Mouse (Mus musculus): ENCODE results near the gene Tet3. TPM values are rescaled to one million over a fixed set of nuclear protein-coding genes. Genes with fewer than 3 reads are reported as not detected.

Gene Tet3
- polyA plus RNA-seq, 1 experiment from 2014 or later, result 57.9 TPM

- H3K4me3 ChIP-seq (replicated peaks), result no peak overlapping the region
- no peak overlapping the region for H3K27ac ChIP-seq (replicated peaks)
These were observed 36.8 kb downstream of the Tet3 start for GRCm38 (mm10) chr6:83421866-83422649.

GRCm38 (mm10) chr6:83419516-83419915, 39.4 kb downstream of the Tet3 start:
- no peak overlapping the region for H3K4me3 ChIP-seq (replicated peaks)

More at GRCm38 (mm10) chr6:83421866-83422649, 36.8 kb downstream of the Tet3 start:
- Histone ChIP-seq H3K4me2 (no peak overlapping the region), H3K27me3 (replicated peaks) (no peaks in the 10 kb centered on the region), H3K9ac (replicated peaks) (no peak overlapping the region), H3K36me3 (no peaks in the 10 kb centered on the region), H3K9me3 (replicated peaks) (no peaks in the 10 kb centered on the region), H3K4me1 (peaks cover 80% of the 10 kb centered on the region)
- 14% methylated on average over 11 of the region's 11 CpGs for WGBS
- ATAC-seq (ENCODE audit: low FRiP score), result peak; percentile 44; the same call in 1 of the 2 replicates

GRCm38 (mm10) chr6:83417531-83417930, 41.4 kb downstream of the Tet3 start:
- no peak overlapping the region for H3K9ac ChIP-seq (replicated peaks)
- no peak for ATAC-seq (ENCODE audit: low FRiP score)
- H3K4me2 ChIP-seq, result no peak overlapping the region
- H3K36me3 ChIP-seq, result no peaks in the 10 kb centered on the region
- 79% methylated on average over 3 of the region's 3 CpGs for WGBS
- no peaks in the 10 kb centered on the region for H3K27me3 ChIP-seq (replicated peaks)
- H3K9me3 ChIP-seq (replicated peaks), result no peaks in the 10 kb centered on the region
- H3K27ac ChIP-seq (replicated peaks), result peak overlapping the region; percentile 41; the same call in 1 of the 2 replicates
- peaks cover 91% of the 10 kb centered on the region for H3K4me1 ChIP-seq
- no peak overlapping the region for H3K4me3 ChIP-seq (replicated peaks)

More at GRCm38 (mm10) chr6:83419516-83419915, 39.4 kb downstream of the Tet3 start:
- H3K27ac ChIP-seq (replicated peaks), result no peak overlapping the region
- H3K9me3 ChIP-seq (replicated peaks), result no peaks in the 10 kb centered on the region
- 85% methylated on average over 3 of the region's 3 CpGs for whole genome bisulfite sequencing
- no peak overlapping the region for H3K4me2 ChIP-seq
- H3K4me1 ChIP-seq, result peaks cover 88% of the 10 kb centered on the region
- no peaks in the 10 kb centered on the region for H3K36me3 ChIP-seq
- H3K27me3 ChIP-seq (replicated peaks), result no peaks in the 10 kb centered on the region
- ATAC-seq (ENCODE audit: low FRiP score), result no peak
- H3K9ac ChIP-seq (replicated peaks), result no peak overlapping the region

- WGBS, result 64% methylated on average over 2 of the region's 2 CpGs
These were observed 41.8 kb downstream of the Tet3 start for GRCm38 (mm10) chr6:83417104-83417502.

GRCm38 (mm10) chr6:83416261-83417103, 42.4 kb downstream of the Tet3 start:
- no peak overlapping the region for H3K4me3 ChIP-seq (replicated peaks)
- H3K4me2 ChIP-seq, result no peak overlapping the region
- no peaks in the 10 kb centered on the region for H3K9me3 ChIP-seq (replicated peaks)
- peak overlapping the region; percentile 41 for H3K27ac ChIP-seq (replicated peaks)
- no peak for ATAC-seq (ENCODE audit: low FRiP score)
- no peaks in the 10 kb centered on the region for H3K36me3 ChIP-seq
- H3K27me3 ChIP-seq (replicated peaks), result no peaks in the 10 kb centered on the region
- H3K9ac ChIP-seq (replicated peaks), result no peak overlapping the region
- H3K4me1 ChIP-seq, result peaks cover 91% of the 10 kb centered on the region
- 90% methylated on average over 3 of the region's 3 CpGs for WGBS

More at GRCm38 (mm10) chr6:83417104-83417502, 41.8 kb downstream of the Tet3 start:
- no peak overlapping the region for H3K4me2 ChIP-seq
- H3K27me3 ChIP-seq (replicated peaks), result no peaks in the 10 kb centered on the region
- no peak overlapping the region for H3K9ac ChIP-seq (replicated peaks)
- H3K36me3 ChIP-seq, result no peaks in the 10 kb centered on the region
- peak overlapping the region; percentile 41; the same call in 1 of the 2 replicates for H3K27ac ChIP-seq (replicated peaks)
- H3K4me1 ChIP-seq, result peaks cover 91% of the 10 kb centered on the region
- no peak overlapping the region for H3K4me3 ChIP-seq (replicated peaks)
- no peak for ATAC-seq (ENCODE audit: low FRiP score)
- no peaks in the 10 kb centered on the region for H3K9me3 ChIP-seq (replicated peaks)

GRCm38 (mm10) chr6:83415356-83415940, 43.4 kb downstream of the Tet3 start:
- WGBS, result 88% methylated on average over 12 of the region's 12 CpGs
- H3K9me3 ChIP-seq (replicated peaks), result no peaks in the 10 kb centered on the region
- no peak for ATAC-seq (ENCODE audit: low FRiP score)
- H3K27ac ChIP-seq (replicated peaks), result no peak overlapping the region; the same call in 1 of the 2 replicates
- H3K4me2 ChIP-seq, result no peak overlapping the region
- H3K4me1 ChIP-seq, result peaks cover 91% of the 10 kb centered on the region
- no peaks in the 10 kb centered on the region for H3K36me3 ChIP-seq
- no peak overlapping the region for H3K4me3 ChIP-seq (replicated peaks)
- no peak overlapping the region for H3K9ac ChIP-seq (replicated peaks)
- H3K27me3 ChIP-seq (replicated peaks), result no peaks in the 10 kb centered on the region

GRCm38 (mm10) chr6:83414601-83415355, 44.1 kb downstream of the Tet3 start:
- no peak overlapping the region for H3K4me3 ChIP-seq (replicated peaks)

GRCm38 (mm10) chr6:83413686-83414085, 45.2 kb downstream of the Tet3 start:
- H3K4me1 ChIP-seq, result peaks cover 95% of the 10 kb centered on the region
- no peak for ATAC-seq (ENCODE audit: low FRiP score)
- no peak overlapping the region; the same call in 1 of the 2 replicates for H3K27ac ChIP-seq (replicated peaks)

More at GRCm38 (mm10) chr6:83414601-83415355, 44.1 kb downstream of the Tet3 start:
- Histone ChIP-seq H3K4me1 (peaks cover 96% of the 10 kb centered on the region), H3K4me2 (no peak overlapping the region), H3K9me3 (replicated peaks) (no peaks in the 10 kb centered on the region), H3K27ac (replicated peaks) (0 out of 2 replicates have a peak overlapping the region, but pooled peaks have one; percentile 9), H3K36me3 (no peaks in the 10 kb centered on the region), H3K9ac (replicated peaks) (no peak overlapping the region), H3K27me3 (replicated peaks) (no peaks in the 10 kb centered on the region)
- ATAC-seq (ENCODE audit: low FRiP score), result no peak
- 67% methylated on average over 9 of the region's 9 CpGs for WGBS

GRCm38 (mm10) chr6:83412854-83413401, 46.0 kb downstream of the Tet3 start:
- no peak overlapping the region for H3K4me3 ChIP-seq (replicated peaks)
- no peaks in the 10 kb centered on the region for H3K27me3 ChIP-seq (replicated peaks)
- no peaks in the 10 kb centered on the region for H3K36me3 ChIP-seq
- no peak overlapping the region for H3K4me2 ChIP-seq
- H3K4me1 ChIP-seq, result peaks cover 89% of the 10 kb centered on the region
- 24% methylated on average over 5 of the region's 5 CpGs for WGBS
- H3K27ac ChIP-seq (replicated peaks), result peak overlapping the region; percentile 57
- no peaks in the 10 kb centered on the region for H3K9me3 ChIP-seq (replicated peaks)
- no peak overlapping the region for H3K9ac ChIP-seq (replicated peaks)
- ATAC-seq (ENCODE audit: low FRiP score), result peak; percentile 53

More at GRCm38 (mm10) chr6:83413686-83414085, 45.2 kb downstream of the Tet3 start:
- Histone ChIP-seq H3K4me3 (replicated peaks) (no peak overlapping the region), H3K9me3 (replicated peaks) (no peaks in the 10 kb centered on the region), H3K4me2 (no peak overlapping the region), H3K9ac (replicated peaks) (no peak overlapping the region), H3K27me3 (replicated peaks) (no peaks in the 10 kb centered on the region), H3K36me3 (no peaks in the 10 kb centered on the region)
- 48% methylated on average over 1 of the region's 1 CpGs for WGBS

GRCm38 (mm10) chr6:83412362-83412853, 46.5 kb downstream of the Tet3 start:
- ATAC-seq (ENCODE audit: low FRiP score), result no peak; the same call in 1 of the 2 replicates
- WGBS, result 76% methylated on average over 10 of the region's 10 CpGs
- peaks cover 84% of the 10 kb centered on the region for H3K4me1 ChIP-seq
- H3K4me2 ChIP-seq, result no peak overlapping the region
- H3K36me3 ChIP-seq, result no peaks in the 10 kb centered on the region
- no peaks in the 10 kb centered on the region for H3K9me3 ChIP-seq (replicated peaks)
- no peak overlapping the region for H3K9ac ChIP-seq (replicated peaks)
- peak overlapping the region; percentile 57 for H3K27ac ChIP-seq (replicated peaks)
- H3K27me3 ChIP-seq (replicated peaks), result no peaks in the 10 kb centered on the region
- H3K4me3 ChIP-seq (replicated peaks), result no peak overlapping the region
